8 mouse cellular contexts compared by ENCODE assay signal in genomic region chr8:119837553-119838071, GRCm38 (mm10). TPM values are rescaled to one million over a fixed set of nuclear protein-coding genes. Genes with fewer than 3 reads are reported as not detected.
DNase-seq lines count a peak whose midpoint lies in the region; ATAC-seq and TF ChIP-seq lines count a peak whose summit lies in the region.

No protein-coding gene starts in this region.

- peak overlapping the region; percentile 78 for H3K4me2 ChIP-seq in forebrain, postnatal 0 days (ENCODE audit: low read depth)
- H3K4me2 ChIP-seq in neural tube, embryonic 13.5 days: peak overlapping the region; percentile 89

- H3K4me3 ChIP-seq in heart, adult 2 months: peak overlapping the region; percentile 27; the same call in 1 of the 2 replicates
- peak overlapping the region in 1 of 2 experiments; percentile 2; a peak in 1 of 4 replicates for H3K4me3 ChIP-seq in ES-E14 (ENCODE audit: insufficient read depth in 1 of 2, low read depth in 1 of 2, low read length in 2 of 2, poor library complexity in 1 of 2, severe bottlenecking in 1 of 2)
- peak overlapping the region; percentile 66 for H3K4me3 ChIP-seq in forebrain, postnatal 0 days (ENCODE audit: low read depth, low read length)
- H3K4me3 ChIP-seq in limb, embryonic 10.5 days: no peak overlapping the region
- H3K4me3 ChIP-seq in neural tube, embryonic 13.5 days: peak overlapping the region; percentile 75

- in situ Hi-C loops in ES-E14 (cut with MboI; ENCODE audit: low sequenced_read_pairs in 2 of 2, unreplicated experiment in 2 of 2): no loop called here

- no peaks in the 10 kb centered on the region for H3K27me3 ChIP-seq in heart, adult 2 months (ENCODE audit: control insufficient read depth, insufficient read depth, low read length)
- H3K27me3 ChIP-seq in forebrain, postnatal 0 days (ENCODE audit: insufficient read depth, low read length): no peaks in the 10 kb centered on the region
- peaks cover 5% of the 10 kb centered on the region; the same call in 1 of the 2 replicates for H3K27me3 ChIP-seq in limb, embryonic 10.5 days (ENCODE audit: low read depth, poor library complexity, severe bottlenecking)
- H3K27me3 ChIP-seq in neural tube, embryonic 13.5 days: no peaks in the 10 kb centered on the region

- intact Hi-C loops in heart, adult 2 months (cut with DNase I): no loop called here

- no peak for TF ChIP-seq POLR2A in heart, adult 2 months (IDR thresholded peaks at IDR 0.05; ENCODE audit: insufficient read depth, low read depth, low read length)

- H3K4me1 ChIP-seq in heart, adult 2 months (ENCODE audit: control insufficient read depth, insufficient read depth, low read length): peaks cover 5% of the 10 kb centered on the region
- H3K4me1 ChIP-seq in ES-E14 (ENCODE audit: control insufficient read depth in 2 of 2, insufficient read depth in 2 of 2, low read length in 2 of 2, poor library complexity in 1 of 2): peaks cover 17 to 24% of the 10 kb centered on the region in 2 experiments
- peaks cover 39% of the 10 kb centered on the region for H3K4me1 ChIP-seq in forebrain, postnatal 0 days (ENCODE audit: insufficient read depth)
- H3K4me1 ChIP-seq in limb, embryonic 10.5 days: peaks cover 59% of the 10 kb centered on the region
- peaks cover 78% of the 10 kb centered on the region for H3K4me1 ChIP-seq in neural tube, embryonic 13.5 days (replicated peaks)

- TF ChIP-seq CTCF in heart, adult 2 months (IDR thresholded peaks at IDR 0.05): no peak
- TF ChIP-seq CTCF in forebrain, postnatal 0 days (IDR thresholded peaks at IDR 0.05; ENCODE audit: low read depth): no peak

- peak in 1 of 2 experiments; percentile 41 for DNase-seq in heart, adult 2 months
- DNase-seq in heart, adult 8-10 months (ENCODE audit: low spot score): no peak
- DNase-seq in ES-E14 (ENCODE audit: low read depth, low spot score): no peak
- peak; percentile 40 for DNase-seq in forebrain, postnatal 0 days
- no peak for DNase-seq in limb, embryonic 10.5 days (ENCODE audit: low spot score)
- no peak for DNase-seq in urinary bladder, postnatal 25 days (ENCODE audit: low spot score)
- DNase-seq in layer of hippocampus, postnatal 10 days (ENCODE audit: low spot score in 2 of 2): no peak

- no peaks in the 10 kb centered on the region for H3K36me3 ChIP-seq in heart, adult 2 months (ENCODE audit: control insufficient read depth, insufficient read depth, low read length)
- H3K36me3 ChIP-seq in ES-E14 (ENCODE audit: control insufficient read depth, insufficient read depth, low read length, poor library complexity, severe bottlenecking): no peaks in the 10 kb centered on the region
- peaks cover 9% of the 10 kb centered on the region; the same call in 1 of the 2 replicates for H3K36me3 ChIP-seq in forebrain, postnatal 0 days (ENCODE audit: insufficient read depth)
- H3K36me3 ChIP-seq in limb, embryonic 10.5 days: no peaks in the 10 kb centered on the region
- H3K36me3 ChIP-seq in neural tube, embryonic 13.5 days: peaks cover 4% of the 10 kb centered on the region; the same call in 1 of the 2 replicates

- no peaks in the 10 kb centered on the region for H3K9me3 ChIP-seq in ES-E14 (ENCODE audit: control insufficient read depth, insufficient read depth, low read depth, low read length)
- H3K9me3 ChIP-seq in forebrain, postnatal 0 days (ENCODE audit: low read length): no peaks in the 10 kb centered on the region
- H3K9me3 ChIP-seq in limb, embryonic 10.5 days (replicated peaks): no peaks in the 10 kb centered on the region
- H3K9me3 ChIP-seq in neural tube, embryonic 13.5 days: no peaks in the 10 kb centered on the region

- ATAC-seq in forebrain, postnatal 0 days: no peak
- no peak for ATAC-seq in neural tube, embryonic 13.5 days (ENCODE audit: low read depth)

- TF ChIP-seq EP300 in heart, adult 2 months (IDR thresholded peaks at IDR 0.05; ENCODE audit: insufficient read depth, low read depth, low read length): no peak

- 36% methylated on average over 10 of the region's 10 CpGs for WGBS in heart, adult 2 months
- WGBS in forebrain, postnatal 0 days: 49% methylated on average over 10 of the region's 10 CpGs
- WGBS in limb, embryonic 10.5 days: 47% methylated on average over 10 of the region's 10 CpGs
- 38% methylated on average over 10 of the region's 10 CpGs for WGBS in neural tube, embryonic 13.5 days

- H3K79me2 ChIP-seq in heart, adult 2 months (replicated peaks; ENCODE audit: control insufficient read depth, insufficient read depth, low read length): no peaks in the 10 kb centered on the region; the same call in 1 of the 2 replicates

- peak overlapping the region; percentile 40 for H3K27ac ChIP-seq in heart, adult 2 months
- H3K27ac ChIP-seq in ES-E14 (ENCODE audit: insufficient read depth, low read depth, low read length, poor library complexity, severe bottlenecking): no peak overlapping the region
- peak overlapping the region; percentile 15; the same call in 1 of the 2 replicates for H3K27ac ChIP-seq in forebrain, postnatal 0 days (ENCODE audit: low read depth, low read length)
- peak overlapping the region; percentile 42; the same call in 1 of the 2 replicates for H3K27ac ChIP-seq in limb, embryonic 10.5 days
- H3K27ac ChIP-seq in neural tube, embryonic 13.5 days (replicated peaks): peak overlapping the region; percentile 83

- peak overlapping the region; percentile 13; the same call in 1 of the 2 replicates for H3K9ac ChIP-seq in heart, adult 2 months (ENCODE audit: low read depth, low read length)
- peak overlapping the region; percentile 45; the same call in 1 of the 2 replicates for H3K9ac ChIP-seq in ES-E14 (ENCODE audit: insufficient read depth, low read depth, low read length, poor library complexity, severe bottlenecking)
- peak overlapping the region; percentile 25; the same call in 1 of the 2 replicates for H3K9ac ChIP-seq in forebrain, postnatal 0 days
- peak overlapping the region; percentile 86 for H3K9ac ChIP-seq in neural tube, embryonic 13.5 days

TF ChIP-seq in ES-E14, 5 proteins besides CTCF, POLR2A, EP300 and RAD21:
- TF ChIP-seq CHD2 (IDR thresholded peaks at IDR 0.05; ENCODE audit: low read depth, low read length): no peak

RNA-seq across cellular contexts. Expression of gene Cotl1, which starts 2.7 kb away (rescaled TPM):
- 10 to 100 TPM; 17.5 to 20.4 TPM for total RNA-seq in heart, adult 2 months (2021)
- polyA plus RNA-seq in heart, adult 2 months (2012; rRNA removed): 16.5 and 23.2 TPM in 2 replicates
- 10 to 100 TPM in 3 of 4 experiments, 1 to 10 TPM in 1; 9.6 to 26.9 (median 11.3) TPM for total RNA-seq in heart, adult 8-10 months (2022)
- total RNA-seq in ES-E14 (2012; rRNA removed): 40.5 and 73.3 TPM in 2 replicates
- 177 and 224 TPM in 2 replicates for total RNA-seq in forebrain, postnatal 0 days (2014; rRNA removed)
- polyA plus RNA-seq in forebrain, postnatal 0 days (2015; fragmentation: Nextera tagmentation; extraction: Ambion mirVana): 134 and 156 TPM in 2 replicates
- 53.2 and 94.6 TPM in 2 replicates for polyA plus RNA-seq in limb, embryonic 10.5 days (2016; fragmentation: Nextera tagmentation; extraction: Ambion mirVana)
- 121 and 123 TPM in 2 replicates for polyA plus RNA-seq in neural tube, embryonic 13.5 days (2015; fragmentation: Nextera tagmentation; extraction: Ambion mirVana)
- 100 to 1,000 TPM; 129 to 134 TPM for total RNA-seq in layer of hippocampus, postnatal 10 days (2021)

RNA-seq across cellular contexts. Expression of gene Klhl36, which starts 24.5 kb away (rescaled TPM):
- total RNA-seq in heart, adult 2 months (2021): 1 to 10 TPM; 2.6 to 2.7 TPM
- polyA plus RNA-seq in heart, adult 2 months (2012; rRNA removed): 5.7 and 6.0 TPM in 2 replicates
- total RNA-seq in heart, adult 8-10 months (2022): 1 to 10 TPM; 2.8 to 3.1 (median 2.9) TPM
- total RNA-seq in ES-E14 (2012; rRNA removed): 3.2 and 3.6 TPM in 2 replicates
- 18.7 and 23.0 TPM in 2 replicates for total RNA-seq in forebrain, postnatal 0 days (2014; rRNA removed)
- polyA plus RNA-seq in forebrain, postnatal 0 days (2015; fragmentation: Nextera tagmentation; extraction: Ambion mirVana): 18.0 and 20.3 TPM in 2 replicates
- 7.2 and 7.9 TPM in 2 replicates for polyA plus RNA-seq in limb, embryonic 10.5 days (2016; fragmentation: Nextera tagmentation; extraction: Ambion mirVana)
- 12.3 and 12.4 TPM in 2 replicates for polyA plus RNA-seq in neural tube, embryonic 13.5 days (2015; fragmentation: Nextera tagmentation; extraction: Ambion mirVana)
- 1 to 10 TPM; 7.4 to 9.3 TPM for total RNA-seq in layer of hippocampus, postnatal 10 days (2021)

RNA-seq across cellular contexts. Expression of gene Tldc1, which starts 59.4 kb away (rescaled TPM):
- total RNA-seq in heart, adult 2 months (2021): 10 to 100 TPM; 11.3 TPM
- polyA plus RNA-seq in heart, adult 2 months (2012; rRNA removed): 14.6 and 15.6 TPM in 2 replicates
- total RNA-seq in heart, adult 8-10 months (2022): 10 to 100 TPM; 11.3 to 14.3 (median 12.1) TPM
- 7.0 and 9.2 TPM in 2 replicates for total RNA-seq in ES-E14 (2012; rRNA removed)
- total RNA-seq in forebrain, postnatal 0 days (2014; rRNA removed): 21.0 and 21.1 TPM in 2 replicates
- 6.8 and 9.4 TPM in 2 replicates for polyA plus RNA-seq in forebrain, postnatal 0 days (2015; fragmentation: Nextera tagmentation; extraction: Ambion mirVana)
- polyA plus RNA-seq in limb, embryonic 10.5 days (2016; fragmentation: Nextera tagmentation; extraction: Ambion mirVana): 13.1 and 14.6 TPM in 2 replicates
- polyA plus RNA-seq in neural tube, embryonic 13.5 days (2015; fragmentation: Nextera tagmentation; extraction: Ambion mirVana): 9.8 and 14.6 TPM in 2 replicates
- 10 to 100 TPM; 16.3 to 18.3 TPM for total RNA-seq in layer of hippocampus, postnatal 10 days (2021)

Comparison
In these comparisons a context has a peak if more than half of its experiments do, and no peak if none do; other contexts are left out.
1. H3K9ac ChIP-seq: peak in every context shown above with its lines; median percentile 86 in neural tube, embryonic 13.5 days; 45 in ES-E14; 25 in forebrain, postnatal 0 days; 13 in heart, adult 2 months.